Mouse (Mus musculus): ENCODE measurements around the gene Cd40lg. TPM values are rescaled to one million over a fixed set of nuclear protein-coding genes. Genes with fewer than 3 reads are reported as not detected.

The Cd40lg gene
- total RNA-seq (2021), result not detected

GRCm38 (mm10) chrX:57211876-57212275, at the start of gene Cd40lg:
Gene Cd40lg, plus strand, starts transcription at chrX:57212143.
- DNase-seq, result no peak

DNA sequence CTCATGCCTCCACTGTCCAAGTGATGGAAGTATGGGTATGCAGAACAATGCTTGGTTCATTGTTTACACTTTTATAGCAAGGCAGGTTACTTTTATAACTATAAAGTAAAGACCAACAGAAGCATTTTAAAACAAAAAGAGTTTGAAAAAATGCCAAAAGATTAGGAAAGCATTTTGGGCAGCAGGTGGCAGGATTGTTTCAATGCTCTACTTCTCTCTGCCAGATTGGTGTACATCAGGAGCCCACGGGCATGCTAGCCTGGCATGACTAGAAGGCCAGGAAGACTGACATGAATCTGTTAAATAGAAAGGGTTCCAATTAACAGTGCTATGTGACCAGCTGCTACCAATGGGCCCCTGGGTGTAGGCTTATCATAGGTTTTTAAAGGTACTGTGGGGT, 45.4 kb upstream of the Cd40lg start:
- no peak for DNase-seq

DNA sequence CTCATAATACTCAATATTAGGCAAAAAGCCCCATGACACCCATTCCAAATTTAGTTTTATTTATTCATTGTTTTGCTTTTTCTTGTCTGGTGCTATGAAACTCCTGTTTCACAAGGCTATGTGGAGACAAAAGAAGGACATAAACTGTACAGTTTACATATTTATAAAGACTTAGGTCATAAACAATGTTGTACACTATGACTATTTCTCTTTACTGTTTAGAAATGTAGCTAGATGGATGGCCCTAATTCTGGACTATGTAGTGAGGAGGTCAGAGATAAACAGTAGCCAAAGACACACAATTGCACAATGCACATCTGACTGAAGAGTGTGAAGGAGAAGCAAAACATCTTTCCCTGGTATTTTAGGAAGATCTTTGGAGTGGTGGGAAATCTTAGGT, 40.7 kb upstream of the Cd40lg start:
- DNase-seq, result no peak

- DNase-seq, result no peak
Observed at GRCm38 (mm10) chrX:57177225-57177779, 34.6 kb upstream of the Cd40lg start.

DNA sequence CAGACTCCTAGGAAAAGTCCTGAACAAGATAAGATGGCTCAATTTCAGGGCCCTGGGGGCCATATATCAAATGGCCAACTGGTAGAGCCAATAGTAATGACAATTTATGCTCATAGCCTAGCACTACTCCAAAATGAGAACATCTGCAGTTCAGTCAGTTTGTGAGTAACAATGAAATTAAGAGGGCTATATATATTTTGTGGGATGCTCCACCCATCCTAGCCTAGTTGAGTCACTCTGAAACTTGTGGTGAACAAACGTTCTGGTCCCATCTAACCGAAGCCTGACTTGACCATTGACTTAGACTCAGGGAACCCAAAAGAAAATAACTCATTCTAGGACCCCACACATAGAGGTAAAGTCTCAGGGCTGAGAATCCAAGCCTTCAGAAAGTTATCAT, 29.5 kb upstream of the Cd40lg start:
- no peak for DNase-seq

- DNase-seq, result no peak
Observed at GRCm38 (mm10) chrX:57183359-57183758, 28.6 kb upstream of the Cd40lg start.

GRCm38 (mm10) chrX:57187301-57187700, 24.6 kb upstream of the Cd40lg start:
- DNase-seq, result no peak

GRCm38 (mm10) chrX:57189335-57189734, 22.6 kb upstream of the Cd40lg start:
- DNase-seq, result no peak

DNA sequence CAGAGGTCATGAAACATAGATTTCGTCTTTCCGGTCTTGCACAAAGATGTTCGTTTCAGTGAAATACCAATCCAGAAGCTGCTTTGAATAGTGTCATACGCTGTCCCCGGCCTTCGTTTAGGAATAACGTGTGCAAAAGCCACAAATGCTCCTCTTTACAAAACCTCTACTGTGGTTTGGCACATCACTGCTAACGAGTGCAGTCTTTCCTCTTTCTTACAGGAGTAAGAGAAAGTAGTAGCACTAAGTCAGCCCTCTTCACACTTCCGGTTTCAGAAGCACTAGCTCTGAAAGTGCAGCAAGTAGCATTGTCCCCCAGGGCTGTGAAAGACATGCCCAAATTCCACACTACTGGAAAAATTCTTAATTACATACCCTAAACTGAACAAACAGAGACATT, 15.6 kb upstream of the Cd40lg start:
- no peak for DNase-seq

DNA sequence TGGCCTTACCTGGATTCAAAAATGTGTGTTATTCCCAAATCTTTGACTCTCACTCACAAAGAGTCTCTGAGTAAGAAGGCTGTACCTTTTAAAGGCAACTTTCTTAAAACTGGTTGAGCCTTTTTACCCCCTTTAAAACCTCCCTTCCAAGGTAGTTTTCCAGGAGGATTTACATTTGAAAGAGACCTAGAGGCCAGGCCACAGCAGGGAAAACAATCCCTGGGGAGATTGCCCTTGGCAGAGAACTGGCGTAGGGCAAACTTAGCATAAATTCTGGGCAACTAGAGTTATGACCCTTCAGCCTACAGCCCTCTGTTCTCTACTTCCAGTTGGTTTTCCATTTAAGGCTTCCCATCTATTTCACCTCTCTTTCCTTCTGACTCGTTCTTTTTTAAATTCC, 13.9 kb upstream of the Cd40lg start:
- no peak for DNase-seq

DNA sequence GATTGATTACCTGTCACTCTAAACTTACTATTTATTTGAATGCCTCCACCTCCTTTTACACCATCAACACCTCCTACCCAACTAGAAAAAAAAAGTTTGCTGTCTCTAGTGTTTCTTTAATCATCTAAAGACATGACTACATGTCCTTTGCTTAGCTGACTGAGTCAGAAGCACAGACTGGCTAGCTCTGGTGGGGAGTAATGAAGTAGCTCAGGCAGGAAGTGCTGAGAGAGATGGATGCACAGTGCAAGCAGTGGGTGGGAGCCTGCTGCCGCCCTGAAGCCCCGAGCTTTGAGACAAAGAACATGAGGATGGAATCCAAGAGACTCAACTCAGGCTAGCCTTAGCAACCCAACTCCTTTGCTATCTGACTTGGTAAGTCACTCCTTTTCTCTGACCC, 11.5 kb upstream of the Cd40lg start:
- DNase-seq, result no peak

- DNase-seq, result no peak
Observed at GRCm38 (mm10) chrX:57210591-57210990, 1.4 kb upstream of the Cd40lg start.

GRCm38 (mm10) chrX:57212862-57213261, 919 bp downstream of the Cd40lg start:
- DNase-seq, result no peak

- no peak for DNase-seq
Observed at GRCm38 (mm10) chrX:57215495-57215894, 3.6 kb downstream of the Cd40lg start.

- no peak for DNase-seq
Observed at GRCm38 (mm10) chrX:57216271-57216670, 4.3 kb downstream of the Cd40lg start.

- no peak for DNase-seq
Observed at GRCm38 (mm10) chrX:57219563-57219962, 7.6 kb downstream of the Cd40lg start.

GRCm38 (mm10) chrX:57221881-57222280, 9.9 kb downstream of the Cd40lg start:
- no peak for DNase-seq

- no peak for DNase-seq
Observed at GRCm38 (mm10) chrX:57223301-57223700, 11.4 kb downstream of the Cd40lg start.

DNA sequence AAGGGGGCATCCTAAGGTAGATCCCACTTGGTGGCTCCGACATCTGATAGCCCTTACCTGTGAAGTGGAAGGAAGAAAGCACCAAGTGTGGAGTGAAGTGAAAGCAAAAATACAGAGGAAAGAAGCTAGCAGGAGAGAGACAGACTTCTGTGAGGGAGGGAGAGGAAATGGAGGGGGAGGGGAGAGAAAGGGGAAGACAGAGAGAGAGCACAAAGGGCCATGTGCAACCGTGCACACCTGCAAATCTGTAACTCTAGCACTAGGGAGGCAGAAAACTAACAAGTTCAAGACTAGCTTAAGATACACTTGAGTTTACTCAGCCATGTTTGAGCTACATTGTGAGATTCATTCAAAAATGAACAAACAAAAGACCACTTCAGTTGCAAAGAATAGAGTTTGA, 16.2 kb downstream of the Cd40lg start:
- DNase-seq, result no peak

DNA sequence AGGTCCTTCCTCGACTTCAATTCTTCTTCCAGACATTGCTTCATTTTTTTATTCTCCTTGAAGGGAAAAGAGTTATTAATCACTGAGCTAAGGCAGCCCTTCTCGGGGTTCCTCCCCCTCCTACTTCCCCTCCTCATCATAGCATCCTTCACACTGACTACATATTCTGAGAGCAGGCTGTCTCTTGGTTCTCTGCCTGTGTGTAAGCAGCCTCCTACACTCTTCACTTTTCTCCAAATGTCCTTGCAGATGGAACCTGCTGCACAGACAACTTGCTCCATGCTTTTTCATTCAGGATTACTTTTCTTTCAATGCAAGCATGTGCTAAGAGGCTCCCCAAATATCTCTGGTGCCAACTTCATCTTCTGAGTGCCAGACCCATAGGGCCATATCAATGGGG, 21.7 kb downstream of the Cd40lg start:
- DNase-seq, result no peak

DNA sequence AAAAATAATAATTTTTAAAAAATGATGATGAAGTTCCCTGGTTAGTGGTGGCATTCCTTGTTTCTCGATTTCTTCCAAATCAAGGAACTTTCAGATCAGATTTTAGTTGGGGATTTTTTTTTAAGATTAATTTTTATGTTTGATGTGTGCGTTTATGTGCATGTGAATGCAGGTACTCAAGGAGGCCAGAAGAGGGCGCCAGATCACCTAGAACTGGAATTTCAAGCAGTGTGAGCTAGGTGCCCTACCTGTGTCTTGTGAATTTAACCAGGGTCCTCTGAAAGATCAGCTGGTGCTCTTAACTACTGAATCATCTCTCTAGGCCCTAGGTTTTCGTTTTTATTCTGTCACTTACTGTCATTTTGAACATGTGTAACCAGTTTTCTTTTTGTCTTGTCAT, 24.0 kb downstream of the Cd40lg start:
- no peak for DNase-seq

- no peak for DNase-seq
Observed at GRCm38 (mm10) chrX:57238572-57238971, 26.6 kb downstream of the Cd40lg start.

DNA sequence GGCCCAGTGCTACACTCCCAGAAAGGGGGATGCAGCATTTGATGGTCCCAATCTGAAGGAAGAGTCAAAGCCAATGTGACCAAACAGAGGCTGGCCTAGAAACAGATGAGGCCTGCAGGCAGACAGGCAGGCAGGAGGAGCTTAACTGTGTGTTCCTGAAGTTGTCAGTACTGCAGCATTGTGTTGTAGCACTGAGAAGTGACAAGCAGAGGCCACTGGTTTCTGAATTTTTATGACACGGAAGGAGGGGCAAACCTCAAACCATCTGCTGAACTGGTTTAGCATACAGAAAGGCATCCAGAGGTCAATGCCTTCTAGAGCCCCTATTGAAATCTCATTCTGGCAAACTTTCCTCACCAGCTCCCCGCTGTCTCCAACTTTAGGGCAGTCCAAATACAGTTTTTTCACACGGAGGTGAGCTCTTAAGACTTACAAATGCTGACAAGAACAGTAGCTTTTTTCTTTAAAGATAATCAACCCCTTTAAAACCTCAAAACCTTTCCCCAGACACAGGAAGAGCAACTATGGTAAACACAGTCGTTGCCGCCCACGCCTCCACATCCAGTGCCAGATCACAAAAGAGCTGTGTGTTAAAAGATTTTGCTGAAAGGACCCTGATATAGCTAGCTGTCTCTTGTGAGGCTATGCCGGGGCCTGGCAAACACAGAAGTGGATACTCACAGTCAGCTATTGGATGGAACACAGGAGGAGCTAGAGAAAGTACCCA, 41.5 kb downstream of the Cd40lg start:
- peak; percentile 8 for DNase-seq

GRCm38 (mm10) chrX:57260744-57261143, 48.8 kb downstream of the Cd40lg start:
- no peak for DNase-seq

GRCm38 (mm10) chrX:57263515-57263914, 51.6 kb downstream of the Cd40lg start:
- DNase-seq, result no peak

Measured in heart, postnatal 4 days (tissue).